Mouse (Mus musculus) ES-E14 (cell line): ENCODE measurements around the gene Xpa.

Experiments used
- CHD2 ChIP-seq: IDR thresholded peaks from 2 replicates; pipeline ENCODE4 v1.6.1; 2014; ENCODE audit warnings: mild to moderate bottlenecking, low read depth, low read length, inconsistent platforms
- HCFC1 ChIP-seq: IDR thresholded peaks from 2 replicates; pipeline ENCODE4 v1.6.1; 2012; ENCODE audit warnings: low read length, inconsistent platforms, borderline replicate concordance; ENCODE audit not compliant: insufficient read depth
- MAFK ChIP-seq: IDR thresholded peaks from 2 replicates; pipeline ENCODE4 v1.6.1; 2014; ENCODE audit warnings: mild to moderate bottlenecking, low read depth, low read length, inconsistent platforms; ENCODE audit not compliant: insufficient read depth
- ZNF384 ChIP-seq: IDR thresholded peaks from 2 replicates; pipeline ENCODE4 v1.6.1; 2012; ENCODE audit warnings: low read depth, low read length, inconsistent platforms

DNA sequence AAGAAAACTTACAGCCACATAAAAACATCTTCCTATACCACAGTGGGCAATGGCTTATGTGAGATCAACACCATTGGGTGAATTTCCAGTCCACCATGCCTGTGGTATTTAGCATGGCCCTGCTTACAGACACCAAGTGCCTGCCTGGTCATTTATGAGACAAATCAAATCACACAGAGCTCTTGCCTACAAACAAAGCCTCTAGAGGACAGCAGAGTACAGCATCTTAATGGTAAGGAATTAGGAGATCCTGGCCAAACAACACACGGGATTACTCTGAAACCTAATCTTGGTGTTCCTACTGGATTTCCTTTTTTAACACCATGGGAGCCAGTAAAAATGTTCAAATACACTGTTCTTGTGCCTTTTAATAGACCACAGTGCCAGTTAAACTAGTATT is 80.8 kb downstream of the Xpa start:
- TF ChIP-seq MAFK (no peak), CHD2 (no peak), ZNF384 (no peak), HCFC1 (no peak)
